Mouse (Mus musculus): ENCODE results near the gene Kidins220.

Gene Kidins220

GRCm38 (mm10) chr12:24963393-24964022 is 11.2 kb upstream of the Kidins220 start:
- peak; percentile 29 for DNase-seq (ENCODE audit: low spot score)

GRCm38 (mm10) chr12:24965406-24965805 is 9.3 kb upstream of the Kidins220 start:
- DNase-seq (ENCODE audit: low spot score) = peak; percentile 28

GRCm38 (mm10) chr12:24966046-24966445 is 8.7 kb upstream of the Kidins220 start:
- DNase-seq (ENCODE audit: low spot score) = no peak

GRCm38 (mm10) chr12:24971490-24972200 is 3.1 kb upstream of the Kidins220 start:
- DNase-seq (ENCODE audit: low spot score) = no peak

GRCm38 (mm10) chr12:24972371-24973350 is 2.1 kb upstream of the Kidins220 start:
- no peak for DNase-seq (ENCODE audit: low spot score)

- no peak for DNase-seq (ENCODE audit: low spot score)
These were observed 1.1 kb upstream of the Kidins220 start for GRCm38 (mm10) chr12:24973586-24973985.

GRCm38 (mm10) chr12:24975115-24975733 is 499 bp downstream of the Kidins220 start:
- DNase-seq (ENCODE audit: low spot score) = peak; percentile 80

GRCm38 (mm10) chr12:24985226-24985625 is 10.5 kb downstream of the Kidins220 start:
- DNase-seq (ENCODE audit: low spot score) = no peak

- DNase-seq (ENCODE audit: low spot score) = no peak
These were observed 20.6 kb downstream of the Kidins220 start for GRCm38 (mm10) chr12:24995350-24995749.

GRCm38 (mm10) chr12:25005350-25005749 is 30.6 kb downstream of the Kidins220 start:
- DNase-seq (ENCODE audit: low spot score) = no peak

- no peak for DNase-seq (ENCODE audit: low spot score)
These were observed 35.2 kb downstream of the Kidins220 start for GRCm38 (mm10) chr12:25009957-25010356.

GRCm38 (mm10) chr12:25010416-25010815 is 35.7 kb downstream of the Kidins220 start:
- no peak for DNase-seq (ENCODE audit: low spot score)

GRCm38 (mm10) chr12:25011733-25012367 is 37.1 kb downstream of the Kidins220 start:
- DNase-seq (ENCODE audit: low spot score) = no peak

GRCm38 (mm10) chr12:25012555-25013540 is 38.1 kb downstream of the Kidins220 start:
- DNase-seq (ENCODE audit: low spot score) = no peak

GRCm38 (mm10) chr12:25014307-25014927 is 39.7 kb downstream of the Kidins220 start:
- no peak for DNase-seq (ENCODE audit: low spot score)

GRCm38 (mm10) chr12:25014938-25015337 is 40.2 kb downstream of the Kidins220 start:
- DNase-seq (ENCODE audit: low spot score) = no peak

- DNase-seq (ENCODE audit: low spot score) = no peak
These were observed 42.3 kb downstream of the Kidins220 start for GRCm38 (mm10) chr12:25016995-25017394.

GRCm38 (mm10) chr12:25021057-25021456 is 46.3 kb downstream of the Kidins220 start:
- DNase-seq (ENCODE audit: low spot score) = no peak

GRCm38 (mm10) chr12:25024862-25025545 is 50.3 kb downstream of the Kidins220 start:
- no peak for DNase-seq (ENCODE audit: low spot score)

Data from layer of hippocampus, adult 11-12 months (tissue).